In the genomic region with DNA sequence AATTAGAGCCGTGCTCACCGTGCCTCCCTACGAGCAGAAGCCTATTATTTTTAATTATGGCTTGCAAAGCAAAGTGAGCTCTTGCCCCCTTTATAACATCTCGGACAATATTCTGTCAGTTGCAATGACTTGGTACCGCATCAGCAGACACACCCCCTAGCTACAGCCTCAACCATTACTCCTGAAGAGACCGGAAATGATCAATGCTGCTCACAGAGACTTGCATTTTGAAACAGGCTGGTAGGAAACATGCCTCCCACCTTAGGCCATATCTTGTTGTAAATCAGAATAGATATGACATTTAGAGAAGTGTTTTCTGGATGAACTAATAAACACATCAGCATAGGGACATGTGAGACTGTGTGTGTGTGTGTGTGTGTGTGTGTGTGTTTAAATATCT, we compare ENCODE assay signal across 14 mouse cellular contexts.
"Had no signal": no experiment of that assay in that cellular context is flagged by ENCODE, and none has a peak within 500 bp of the region (broad histone marks: within the 10 kb centered on the region; RNA-seq: fewer than 3 reads in every experiment).

No protein-coding gene starts in this region.

- DNase-seq: lung, adult 2 months; lung, postnatal 14 days; lung, postnatal 4 days; midbrain, embryonic 14.5 days; retina, postnatal 1 day; right cerebral cortex, adult 18-20 months; right cerebral cortex, postnatal 25 days; right cerebral cortex, postnatal 4 days; spleen, adult 18-20 months; thymus, adult 18-20 months; thymus, postnatal 14 days; thymus, postnatal 36 days had no signal

- ATAC-seq: lung, postnatal 0 days; midbrain, embryonic 16.5 days had no signal
